Mouse (Mus musculus): ENCODE data around the gene Rarres1.

The Rarres1 gene

GRCm38 (mm10) chr3:67515274-67515801 is at the start of gene Rarres1:
Rarres1 (minus strand) TSS chr3:67515523.
- in situ Hi-C loops (cut with MboI, MseI), result no loop called here

DNA sequence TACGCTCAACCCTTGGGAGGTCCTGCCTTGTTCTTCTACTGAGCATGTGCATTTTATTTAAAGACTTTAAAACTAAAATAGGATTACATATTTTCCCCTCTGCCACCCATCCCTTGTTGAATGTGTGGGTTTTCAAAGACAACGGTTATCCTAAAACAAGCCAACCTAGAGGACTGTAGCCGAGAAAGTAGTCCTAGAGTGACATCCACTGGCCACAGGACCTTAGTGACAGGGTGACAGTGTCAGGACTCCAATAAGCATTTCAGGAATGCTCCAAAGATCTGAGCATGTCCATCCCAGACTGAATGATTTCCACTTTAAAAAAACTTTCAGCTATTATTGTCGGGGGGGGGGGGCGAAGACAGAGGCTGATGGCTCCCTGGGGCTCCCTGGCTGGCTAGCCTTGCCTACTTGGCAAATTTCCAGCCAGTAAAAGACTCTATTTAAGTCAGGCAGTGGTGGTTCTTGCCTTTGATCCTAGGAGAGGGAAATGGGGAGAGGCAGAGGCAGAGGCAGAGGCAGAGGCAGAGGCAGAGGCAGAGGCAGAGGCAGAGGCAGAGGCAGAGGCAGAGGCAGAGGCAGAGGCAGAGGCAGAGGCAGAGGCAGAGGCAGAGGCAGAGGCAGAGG is 49.5 kb upstream of the Rarres1 start:
- in situ Hi-C loops (cut with MboI, MseI), result loop anchor here (5.0 kb wide), 1 partner anchor 53 kb away; no protein-coding TSS in a partner anchor

- in situ Hi-C loops (cut with MboI, MseI), result no loop called here
Observed at GRCm38 (mm10) chr3:67557718-67558354, 42.5 kb upstream of the Rarres1 start.

GRCm38 (mm10) chr3:67557200-67557651 is 41.9 kb upstream of the Rarres1 start:
- in situ Hi-C loops (cut with MboI, MseI), result no loop called here

GRCm38 (mm10) chr3:67555211-67555610 is 39.9 kb upstream of the Rarres1 start:
- in situ Hi-C loops (cut with MboI, MseI), result no loop called here

GRCm38 (mm10) chr3:67553927-67554448 is 38.7 kb upstream of the Rarres1 start:
- in situ Hi-C loops (cut with MboI, MseI), result no loop called here

- in situ Hi-C loops (cut with MboI, MseI), result no loop called here
Observed at GRCm38 (mm10) chr3:67553281-67553680, 38.0 kb upstream of the Rarres1 start.

- in situ Hi-C loops (cut with MboI, MseI), result no loop called here
Observed at GRCm38 (mm10) chr3:67551193-67551592, 35.9 kb upstream of the Rarres1 start.

- in situ Hi-C loops (cut with MboI, MseI), result loop anchor here (25.0 kb wide), 1 partner anchor 756 kb away; no protein-coding TSS in a partner anchor
Observed at GRCm38 (mm10) chr3:67543630-67544029, 28.3 kb upstream of the Rarres1 start.

GRCm38 (mm10) chr3:67524768-67525167 is 9.4 kb upstream of the Rarres1 start:
- in situ Hi-C loops (cut with MboI, MseI), result loop anchor here (25.0 kb wide), 1 partner anchor 737 kb away; no protein-coding TSS in a partner anchor

- in situ Hi-C loops (cut with MboI, MseI), result no loop called here
Observed at GRCm38 (mm10) chr3:67522709-67523108, 7.4 kb upstream of the Rarres1 start.

DNA sequence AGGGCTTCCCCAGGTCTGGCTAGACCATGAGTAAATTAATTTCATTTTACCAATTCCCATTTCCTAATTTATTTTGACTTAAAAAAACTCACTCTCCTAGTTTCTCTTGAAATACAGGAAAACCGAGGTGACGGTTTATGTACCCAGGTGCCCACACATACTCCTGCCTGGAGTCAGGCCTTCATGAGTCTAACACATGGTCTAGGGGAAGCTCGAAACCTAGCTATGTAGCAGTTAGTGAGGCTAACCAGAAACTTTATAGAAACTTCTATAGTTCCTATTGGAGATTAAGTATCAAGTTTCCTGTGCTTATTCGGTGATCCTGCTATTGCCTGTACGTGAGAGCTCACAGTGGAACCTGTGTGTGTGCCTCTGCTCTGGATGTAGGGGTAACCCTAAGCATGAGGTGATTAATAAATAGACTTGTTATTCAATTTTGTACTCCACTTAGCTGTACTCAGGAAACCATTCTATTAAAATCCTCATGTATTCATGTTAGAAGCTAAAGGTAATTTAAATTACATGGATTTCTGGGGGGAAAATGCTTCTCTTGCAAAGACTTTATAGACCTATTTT is 5.3 kb upstream of the Rarres1 start:
- in situ Hi-C loops (cut with MboI, MseI), result no loop called here

- in situ Hi-C loops (cut with MboI, MseI), result loop anchor here (5.0 kb wide), 1 partner anchor 47 kb away; no protein-coding TSS in a partner anchor
Observed at GRCm38 (mm10) chr3:67514801-67515273, 486 bp downstream of the Rarres1 start.

DNA sequence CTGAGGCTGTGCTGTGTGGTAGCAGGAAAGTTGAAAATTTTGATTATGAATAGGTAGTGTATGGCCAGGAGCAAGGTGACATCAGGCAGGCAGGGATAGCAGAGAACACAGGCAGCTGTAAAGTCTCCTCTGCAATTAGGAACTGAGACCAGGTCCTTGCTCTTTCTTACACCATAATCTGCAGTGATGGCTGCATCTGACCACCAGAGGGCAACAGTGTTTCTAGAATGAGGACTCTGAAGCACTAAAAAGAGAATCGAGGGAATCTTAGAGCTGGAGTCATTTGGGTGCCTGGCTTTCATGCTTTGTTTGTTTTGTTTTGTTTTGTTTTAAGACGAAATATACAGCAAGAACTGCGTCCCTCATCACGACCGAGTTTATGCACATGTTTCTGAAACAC is 2.5 kb downstream of the Rarres1 start:
- in situ Hi-C loops (cut with MboI, MseI), result loop anchor here (5.0 kb wide), 1 partner anchor 49 kb away; no protein-coding TSS in a partner anchor

- in situ Hi-C loops (cut with MboI, MseI), result loop anchor here (10.0 kb wide), 1 partner anchor 536 kb away; no protein-coding TSS in a partner anchor
Observed at GRCm38 (mm10) chr3:67508216-67508892, 7.0 kb downstream of the Rarres1 start.

GRCm38 (mm10) chr3:67505286-67505685 is 10.0 kb downstream of the Rarres1 start:
- in situ Hi-C loops (cut with MboI, MseI), result loop anchor here (10.0 kb wide), 1 partner anchor 540 kb away; no protein-coding TSS in a partner anchor

- in situ Hi-C loops (cut with MboI, MseI), result loop anchor here (10.0 kb wide), 1 partner anchor 541 kb away; no protein-coding TSS in a partner anchor
Observed at GRCm38 (mm10) chr3:67503878-67504277, 11.4 kb downstream of the Rarres1 start.

GRCm38 (mm10) chr3:67499406-67499791 is 15.9 kb downstream of the Rarres1 start:
- in situ Hi-C loops (cut with MboI, MseI), result no loop called here

DNA sequence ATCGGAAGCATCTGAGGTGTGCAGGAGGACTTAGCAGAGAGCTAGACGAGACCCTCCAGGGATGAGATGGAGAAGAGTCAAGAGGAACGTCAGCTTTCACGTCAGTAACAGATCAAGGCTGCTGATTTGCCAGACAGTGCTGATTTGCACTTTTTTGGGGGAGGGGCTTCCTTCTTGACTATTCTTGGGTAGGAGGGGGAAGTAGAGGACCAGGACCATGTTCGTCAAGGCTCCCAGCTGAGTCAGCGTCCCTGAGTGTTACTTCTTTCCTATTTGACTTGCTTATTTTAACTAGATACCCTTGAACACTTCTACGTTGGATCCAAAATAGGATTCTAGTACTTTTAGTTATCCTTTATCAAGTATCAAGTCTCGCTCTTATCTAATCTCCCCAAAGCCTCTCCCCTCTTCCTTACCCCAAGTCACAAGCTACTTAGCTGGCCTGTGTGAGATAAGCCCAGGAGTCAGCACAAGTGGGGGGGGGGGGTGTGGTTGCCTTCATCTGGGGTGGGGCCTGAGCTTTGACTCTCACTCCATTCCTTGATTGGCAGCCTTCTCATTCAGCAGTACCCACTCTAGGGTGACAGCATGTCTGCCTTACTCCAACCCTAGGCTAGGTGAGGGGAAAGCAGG is 16.4 kb downstream of the Rarres1 start:
- in situ Hi-C loops (cut with MboI, MseI), result no loop called here

- in situ Hi-C loops (cut with MboI, MseI), result no loop called here
Observed at GRCm38 (mm10) chr3:67497998-67498397, 17.3 kb downstream of the Rarres1 start.

DNA sequence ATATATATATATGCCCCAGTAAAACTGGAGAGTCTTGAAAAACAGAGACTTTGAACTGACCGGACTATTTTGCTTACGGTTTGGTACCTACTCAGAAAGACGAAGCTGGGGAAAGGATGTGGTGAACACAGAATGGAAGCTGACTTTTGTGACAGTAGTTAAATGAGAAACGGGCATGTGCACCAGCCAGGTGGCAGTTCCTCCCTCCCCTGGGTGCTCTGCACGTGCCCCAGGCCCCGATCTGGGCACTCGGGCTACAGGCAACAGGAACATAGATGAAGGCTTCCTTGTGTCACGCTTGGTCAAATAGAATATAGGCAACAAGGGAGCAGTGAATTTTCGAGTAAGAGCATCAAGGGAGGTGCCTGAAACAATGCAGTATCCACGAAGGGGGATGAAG is 19.0 kb downstream of the Rarres1 start:
- in situ Hi-C loops (cut with MboI, MseI), result no loop called here
